Mouse (Mus musculus) megakaryocyte, embryonic 14.5 days (primary cell): Measurements from ENCODE around the gene Dhrs7c.

Source experiments
- FLI1 ChIP-seq: IDR thresholded peaks from 2 replicates; pipeline ENCODE4 v1.6.1; 2012; ENCODE audit warnings: low read length, inconsistent platforms, mixed read lengths
- GATA1 ChIP-seq: IDR thresholded peaks from 3 replicates; pipeline ENCODE4 v1.6.1; 2012; ENCODE audit warnings: mixed read lengths, low read length, inconsistent platforms, borderline replicate concordance

GRCm38 (mm10) chr11:67757373-67758167, 40.4 kb upstream of the Dhrs7c start:
- TF ChIP-seq GATA1 (no peak), FLI1 (no peak)
